Mouse (Mus musculus) forebrain, embryonic 11.5 days (tissue): ENCODE data around the gene Ccdc185. TPM values are rescaled to one million over a fixed set of nuclear protein-coding genes. Genes with fewer than 3 reads are reported as not detected.

Source experiments
- ATAC-seq: fragments of 200-750 bp; cut with Nextera tagmentation; replicated peaks from 2 replicates; pipeline ENCODE4 v1.8.0; 2017; ENCODE audit warnings: moderate TSS enrichment; ENCODE audit not compliant: low FRiP score
- DNase-seq: peaks from one replicate; pipeline ENCODE4 v3.0.0-alpha.2; 2017; ENCODE audit warnings: low spot score
- H3K27ac ChIP-seq: fragments of 300-500 bp; sonication (generic); 2 replicates; pipeline ENCODE4 v1.5.1; 2014; ENCODE audit warnings: low read depth, low read length
- H3K27me3 ChIP-seq: fragments of 300-500 bp; sonication (generic); 2 replicates; pipeline ENCODE4 v1.6.1; 2014; ENCODE audit warnings: mild to moderate bottlenecking, low read length, mixed read lengths; ENCODE audit not compliant: control insufficient read depth, insufficient read depth
- H3K36me3 ChIP-seq: fragments of 300-500 bp; sonication (generic); 2 replicates; pipeline ENCODE4 v1.6.1; 2014; ENCODE audit warnings: mild to moderate bottlenecking, low read length, moderate library complexity, mixed read lengths; ENCODE audit not compliant: control insufficient read depth, insufficient read depth
- H3K4me1 ChIP-seq: fragments of 300-500 bp; sonication (generic); replicated peaks from 2 replicates; pipeline ENCODE4 v1.6.1; 2014; ENCODE audit warnings: low read length, mixed read lengths; ENCODE audit not compliant: control insufficient read depth, insufficient read depth
- H3K4me2 ChIP-seq: fragments of 300-500 bp; sonication (generic); 2 replicates; pipeline ENCODE4 v1.6.1; 2014; ENCODE audit warnings: low read depth, mild to moderate bottlenecking, low read length, moderate library complexity, mixed read lengths; ENCODE audit not compliant: severe bottlenecking
- H3K4me3 ChIP-seq: fragments of 300-500 bp; sonication (generic); 2 replicates; pipeline ENCODE4 v1.5.1; 2014; ENCODE audit warnings: low read depth, low read length
- H3K9ac ChIP-seq: fragments of 300-500 bp; sonication (generic); 2 replicates; pipeline ENCODE4 v1.6.1; 2014; ENCODE audit warnings: low read length
- H3K9me3 ChIP-seq: fragments of 300-500 bp; sonication (generic); 2 replicates; pipeline ENCODE4 v1.6.1; 2016; ENCODE audit warnings: low read length, mixed read lengths; ENCODE audit not compliant: control insufficient read depth
- WGBS: fragments of 180-500 bp; shearing (Covaris S2); extraction: QIAGEN DNeasy Blood & Tissue Kit; methylation state at CpG from one replicate; pipeline ENCODE4 v1.1.7; 2014; 5-methylcytosine and 5-hydroxymethylcytosine counted together
- polyA plus RNA-seq: library from polyadenylated mRNA; unstranded; fragments of >200 nt; fragmentation: Nextera tagmentation; extraction: Ambion mirVana; gene quantifications from 2 replicates; pipeline ENCODE4 v1.2.1, GENCODE M21; 2014

Gene Ccdc185
- polyA plus RNA-seq, 1 experiment from 2014 or later: not detected

GRCm38 (mm10) chr1:182758783-182759182 is 9.8 kb upstream of the Ccdc185 start:
- Histone ChIP-seq H3K4me3 (no peak overlapping the region), H3K27ac (no peak overlapping the region), H3K36me3 (no peaks in the 10 kb centered on the region), H3K4me2 (no peak overlapping the region), H3K9ac (no peak overlapping the region), H3K27me3 (peaks cover 9% of the 10 kb centered on the region), H3K4me1 (peaks cover 3% of the 10 kb centered on the region), H3K9me3 (no peaks in the 10 kb centered on the region)
- DNase-seq: no peak
- no peak for ATAC-seq
- 92% methylated on average over 1 of the region's 1 CpGs for WGBS

- 83% methylated on average over 5 of the region's 5 CpGs for WGBS
- DNase-seq (no peak), ATAC-seq (no peak)
- no peaks in the 10 kb centered on the region for H3K9me3 ChIP-seq
- no peaks in the 10 kb centered on the region for H3K27me3 ChIP-seq
- no peaks in the 10 kb centered on the region for H3K4me1 ChIP-seq
- H3K4me2 ChIP-seq: no peak overlapping the region
- H3K4me3 ChIP-seq: no peak overlapping the region
- no peak overlapping the region for H3K9ac ChIP-seq
- H3K27ac ChIP-seq: no peak overlapping the region
- H3K36me3 ChIP-seq: no peaks in the 10 kb centered on the region
These were observed 5.9 kb upstream of the Ccdc185 start for GRCm38 (mm10) chr1:182754865-182755264.

GRCm38 (mm10) chr1:182753694-182754093 is 4.7 kb upstream of the Ccdc185 start:
- DNase-seq (no peak), ATAC-seq (no peak)
- Histone ChIP-seq H3K36me3 (no peaks in the 10 kb centered on the region), H3K9me3 (no peaks in the 10 kb centered on the region), H3K4me2 (no peak overlapping the region), H3K27me3 (no peaks in the 10 kb centered on the region), H3K9ac (no peak overlapping the region), H3K4me3 (no peak overlapping the region), H3K4me1 (no peaks in the 10 kb centered on the region), H3K27ac (no peak overlapping the region)
- 84% methylated on average over 8 of the region's 8 CpGs for WGBS

- H3K27ac ChIP-seq: no peak overlapping the region
- no peak overlapping the region for H3K4me2 ChIP-seq
- H3K4me3 ChIP-seq: no peak overlapping the region
- DNase-seq: no peak
- H3K27me3 ChIP-seq: no peaks in the 10 kb centered on the region
- no peaks in the 10 kb centered on the region for H3K4me1 ChIP-seq
- 69% methylated on average over 8 of the region's 8 CpGs for WGBS
- no peak for ATAC-seq
- H3K36me3 ChIP-seq: no peaks in the 10 kb centered on the region
- H3K9me3 ChIP-seq: no peaks in the 10 kb centered on the region
- H3K9ac ChIP-seq: no peak overlapping the region
These were observed 2.3 kb upstream of the Ccdc185 start for GRCm38 (mm10) chr1:182751301-182751700.

- Histone ChIP-seq H3K4me1 (no peaks in the 10 kb centered on the region), H3K4me2 (no peak overlapping the region), H3K9me3 (no peaks in the 10 kb centered on the region), H3K4me3 (no peak overlapping the region), H3K27me3 (no peaks in the 10 kb centered on the region), H3K9ac (no peak overlapping the region), H3K36me3 (no peaks in the 10 kb centered on the region), H3K27ac (no peak overlapping the region)
- DNase-seq (no peak), ATAC-seq (no peak)
- 86% methylated on average over 17 of the region's 17 CpGs for WGBS
These were observed 1.1 kb downstream of the Ccdc185 start for GRCm38 (mm10) chr1:182747834-182748233.

GRCm38 (mm10) chr1:182747081-182747480 is 1.9 kb downstream of the Ccdc185 start:
- Histone ChIP-seq H3K4me3 (no peak overlapping the region), H3K4me1 (no peaks in the 10 kb centered on the region), H3K4me2 (no peak overlapping the region), H3K36me3 (no peaks in the 10 kb centered on the region), H3K27me3 (no peaks in the 10 kb centered on the region), H3K9me3 (no peaks in the 10 kb centered on the region), H3K9ac (no peak overlapping the region), H3K27ac (no peak overlapping the region)
- DNase-seq (no peak), ATAC-seq (no peak)
- 91% methylated on average over 9 of the region's 9 CpGs for WGBS

GRCm38 (mm10) chr1:182735891-182736290 is 13.1 kb downstream of the Ccdc185 start:
- no peaks in the 10 kb centered on the region for H3K4me1 ChIP-seq
- ATAC-seq (no peak), DNase-seq (no peak)
- H3K9me3 ChIP-seq: no peaks in the 10 kb centered on the region
- H3K36me3 ChIP-seq: no peaks in the 10 kb centered on the region
- H3K27me3 ChIP-seq: no peaks in the 10 kb centered on the region
- H3K9ac ChIP-seq: no peak overlapping the region
- H3K4me3 ChIP-seq: no peak overlapping the region
- WGBS: 64% methylated on average over 4 of the region's 4 CpGs
- H3K4me2 ChIP-seq: no peak overlapping the region
- H3K27ac ChIP-seq: no peak overlapping the region

GRCm38 (mm10) chr1:182732695-182733094 is 16.3 kb downstream of the Ccdc185 start:
- Histone ChIP-seq H3K4me2 (no peak overlapping the region), H3K4me1 (no peaks in the 10 kb centered on the region), H3K27ac (no peak overlapping the region), H3K36me3 (no peaks in the 10 kb centered on the region), H3K9me3 (no peaks in the 10 kb centered on the region), H3K27me3 (no peaks in the 10 kb centered on the region), H3K9ac (no peak overlapping the region), H3K4me3 (no peak overlapping the region)
- DNase-seq: no peak
- ATAC-seq: no peak
- WGBS: 82% methylated on average over 7 of the region's 7 CpGs

GRCm38 (mm10) chr1:182729002-182729401 is 20.0 kb downstream of the Ccdc185 start:
- H3K9me3 ChIP-seq: no peaks in the 10 kb centered on the region
- no peak overlapping the region for H3K4me2 ChIP-seq
- H3K27ac ChIP-seq: no peak overlapping the region
- no peak for ATAC-seq
- H3K27me3 ChIP-seq: no peaks in the 10 kb centered on the region
- no peaks in the 10 kb centered on the region for H3K4me1 ChIP-seq
- H3K36me3 ChIP-seq: no peaks in the 10 kb centered on the region
- 81% methylated on average over 9 of the region's 9 CpGs for WGBS
- no peak overlapping the region for H3K9ac ChIP-seq
- no peak for DNase-seq
- no peak overlapping the region for H3K4me3 ChIP-seq
